Mouse (Mus musculus): ENCODE results near the gene Ppp1r1b. TPM values are rescaled to one million over a fixed set of nuclear protein-coding genes. Genes with fewer than 3 reads are reported as not detected.

Gene Ppp1r1b
- polyA plus RNA-seq, 1 experiment from 2014 or later, result 8.1 TPM

DNA sequence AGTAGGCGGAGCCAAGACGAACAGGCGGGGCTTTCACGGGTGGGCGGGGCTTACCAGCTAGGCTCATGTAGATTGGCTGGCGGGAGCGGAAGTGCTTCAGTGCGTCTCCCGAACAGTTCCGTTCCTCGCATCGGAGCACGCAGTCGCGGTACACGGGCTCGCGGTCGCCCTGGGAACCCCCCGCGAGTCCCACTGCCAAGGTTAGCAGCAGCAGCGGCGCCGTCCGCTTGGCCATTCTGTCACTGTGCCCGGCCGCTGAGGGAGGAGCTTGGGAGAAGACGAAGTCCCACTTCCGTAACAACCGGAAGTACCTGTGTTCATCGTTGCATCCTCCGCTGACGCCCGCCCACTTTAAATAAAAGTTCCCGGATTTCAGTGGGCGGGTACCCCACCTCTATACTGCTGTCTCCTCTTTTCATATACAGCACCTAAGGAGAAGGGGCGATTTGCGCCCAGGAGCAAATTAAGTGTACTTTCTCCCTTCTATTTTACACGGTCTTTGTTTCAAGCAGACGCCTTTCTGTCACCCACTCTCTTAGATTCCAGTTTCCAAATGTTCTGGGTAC lies 52.0 kb downstream of the Ppp1r1b start, which contains the start of gene Pgap3:
Gene Pgap3, minus strand, starts transcription at position 330 of the 566 bp plus-strand sequence.
- Histone ChIP-seq H3K27me3 (ENCODE audit: insufficient read depth, poor library complexity, severe bottlenecking) (no peaks in the 10 kb centered on the region; the same call in 1 of the 2 replicates), H3K4me1 (peaks cover 34% of the 10 kb centered on the region), H3K9me3 (no peaks in the 10 kb centered on the region), H3K36me3 (peaks cover 11% of the 10 kb centered on the region), H3K4me3 (peak within 1 kb of the TSS; percentile 83), H3K27ac (peak within 1 kb of the TSS; percentile 98)
- WGBS, result under 1% methylated on average over 40 of the region's 40 CpGs
- peak; percentile 96 for DNase-seq (ENCODE audit: low spot score)

- Histone ChIP-seq H3K27me3 (ENCODE audit: insufficient read depth, poor library complexity, severe bottlenecking) (no peaks in the 10 kb centered on the region; the same call in 1 of the 2 replicates), H3K36me3 (peaks cover 11% of the 10 kb centered on the region), H3K4me3 (peak overlapping the region; percentile 83), H3K4me1 (peaks cover 32% of the 10 kb centered on the region), H3K9me3 (no peaks in the 10 kb centered on the region), H3K27ac (peak overlapping the region; percentile 98)
- no peak for DNase-seq (ENCODE audit: low spot score)
- WGBS, result 62% methylated on average over 3 of the region's 3 CpGs
These were observed 52.6 kb downstream of the Ppp1r1b start for GRCm38 (mm10) chr11:98400816-98401215.

GRCm38 (mm10) chr11:98406621-98407020 lies 58.4 kb downstream of the Ppp1r1b start:
- DNase-seq (ENCODE audit: low spot score), result no peak
- no peaks in the 10 kb centered on the region for H3K9me3 ChIP-seq
- H3K36me3 ChIP-seq, result no peaks in the 10 kb centered on the region
- H3K4me3 ChIP-seq, result no peak overlapping the region
- WGBS, result 74% methylated on average over 6 of the region's 6 CpGs
- H3K27me3 ChIP-seq (ENCODE audit: insufficient read depth, poor library complexity, severe bottlenecking), result peaks cover 9% of the 10 kb centered on the region
- H3K27ac ChIP-seq, result no peak overlapping the region
- H3K4me1 ChIP-seq, result peaks cover 24% of the 10 kb centered on the region

Other genes starting within 250 kb of the Ppp1r1b start
- gene Fbxl20, start 198.0 kb upstream of the Ppp1r1b start, polyA plus RNA-seq (2016; fragmentation: Nextera tagmentation; extraction: Ambion mirVana), result 13.6 and 13.9 TPM in 2 replicates
- 43.7 and 51.5 TPM in 2 replicates for gene Med1, start 155.1 kb upstream of the Ppp1r1b start, polyA plus RNA-seq (2016; fragmentation: Nextera tagmentation; extraction: Ambion mirVana)
- gene Cdk12, start 145.3 kb upstream of the Ppp1r1b start, polyA plus RNA-seq (2016; fragmentation: Nextera tagmentation; extraction: Ambion mirVana), result 7.9 and 10.9 TPM in 2 replicates
- gene Neurod2, start 18.8 kb upstream of the Ppp1r1b start, polyA plus RNA-seq (2016; fragmentation: Nextera tagmentation; extraction: Ambion mirVana), result not detected in 2 replicates
- gene Stard3, start 10.0 kb downstream of the Ppp1r1b start, polyA plus RNA-seq (2016; fragmentation: Nextera tagmentation; extraction: Ambion mirVana), result 51.0 and 53.0 TPM in 2 replicates
- gene Tcap, start 35.4 kb downstream of the Ppp1r1b start, polyA plus RNA-seq (2016; fragmentation: Nextera tagmentation; extraction: Ambion mirVana), result 86.0 and 159 TPM in 2 replicates
- 5.0 and 5.1 TPM in 2 replicates for gene Pnmt, start 38.0 kb downstream of the Ppp1r1b start, polyA plus RNA-seq (2016; fragmentation: Nextera tagmentation; extraction: Ambion mirVana)
- 15.3 and 21.3 TPM in 2 replicates for gene Pgap3, start 52.1 kb downstream of the Ppp1r1b start, polyA plus RNA-seq (2016; fragmentation: Nextera tagmentation; extraction: Ambion mirVana)
- gene Erbb2, start 64.1 kb downstream of the Ppp1r1b start, polyA plus RNA-seq (2016; fragmentation: Nextera tagmentation; extraction: Ambion mirVana), result 47.4 and 70.6 TPM in 2 replicates
- 98.9 and 103 TPM in 2 replicates for gene Mien1, start 90.6 kb downstream of the Ppp1r1b start, polyA plus RNA-seq (2016; fragmentation: Nextera tagmentation; extraction: Ambion mirVana)
- gene Grb7, start 98.0 kb downstream of the Ppp1r1b start, polyA plus RNA-seq (2016; fragmentation: Nextera tagmentation; extraction: Ambion mirVana), result 2.5 and 15.3 TPM in 2 replicates
- 0.04 and 0.22 TPM in 2 replicates for gene Ikzf3, start 197.6 kb downstream of the Ppp1r1b start, polyA plus RNA-seq (2016; fragmentation: Nextera tagmentation; extraction: Ambion mirVana)
- gene Zpbp2, start 202.7 kb downstream of the Ppp1r1b start, polyA plus RNA-seq (2016; fragmentation: Nextera tagmentation; extraction: Ambion mirVana), result 0.21 and 0.65 TPM in 2 replicates
- 56.1 and 61.0 TPM in 2 replicates for gene Ormdl3, start 239.0 kb downstream of the Ppp1r1b start, polyA plus RNA-seq (2016; fragmentation: Nextera tagmentation; extraction: Ambion mirVana)
- not detected in 2 replicates for gene Lrrc3c, start 249.9 kb downstream of the Ppp1r1b start, polyA plus RNA-seq (2016; fragmentation: Nextera tagmentation; extraction: Ambion mirVana)